Mouse (Mus musculus) kidney, embryonic 16.5 days (tissue): Measurements from ENCODE around the gene Cpn2. TPM values are rescaled to one million over a fixed set of nuclear protein-coding genes. Genes with fewer than 3 reads are reported as not detected.

Experiments
- ATAC-seq: fragments of 200-750 bp; cut with Nextera tagmentation; 2 replicates; pipeline ENCODE4 v1.8.0; 2017; ENCODE audit warnings: moderate TSS enrichment; ENCODE audit not compliant: low FRiP score, low TSS enrichment
- H3K27ac ChIP-seq: fragments of 300-500 bp; sonication (generic); 2 replicates; pipeline ENCODE4 v1.5.1; 2014; ENCODE audit warnings: low read length
- H3K27me3 ChIP-seq: fragments of 300-500 bp; sonication (generic); 2 replicates; pipeline ENCODE4 v1.6.1; 2014; ENCODE audit warnings: low read length, control low read depth, mixed read lengths; ENCODE audit not compliant: insufficient read depth
- H3K36me3 ChIP-seq: fragments of 300-500 bp; sonication (generic); 2 replicates; pipeline ENCODE4 v1.6.1; 2014; ENCODE audit warnings: low read length, control low read depth, mixed read lengths; ENCODE audit not compliant: insufficient read depth
- H3K4me1 ChIP-seq: fragments of 300-500 bp; sonication (generic); 2 replicates; pipeline ENCODE4 v1.6.1; 2014; ENCODE audit warnings: low read length, control low read depth, mixed read lengths; ENCODE audit not compliant: insufficient read depth
- H3K4me2 ChIP-seq: fragments of 300-500 bp; sonication (generic); replicated peaks from 2 replicates; pipeline ENCODE4 v1.6.1; 2014; ENCODE audit warnings: low read depth, low read length
- H3K4me3 ChIP-seq: fragments of 300-500 bp; sonication (generic); 2 replicates; pipeline ENCODE4 v1.5.1; 2014; ENCODE audit warnings: mild to moderate bottlenecking, low read length
- H3K9ac ChIP-seq: fragments of 300-500 bp; sonication (generic); replicated peaks from 2 replicates; pipeline ENCODE4 v1.6.1; 2014; ENCODE audit warnings: low read length
- H3K9me3 ChIP-seq: fragments of 300-500 bp; sonication (generic); 2 replicates; pipeline ENCODE4 v1.6.1; 2016; ENCODE audit warnings: low read length, control low read depth
- WGBS: fragments of 180-500 bp; shearing (Covaris S2); extraction: QIAGEN DNeasy Blood & Tissue Kit; methylation state at CpG from one replicate; pipeline ENCODE4 v1.1.7; 2014; 5-methylcytosine and 5-hydroxymethylcytosine counted together
- polyA plus RNA-seq: library from polyadenylated mRNA; unstranded; fragments of >200 nt; fragmentation: Nextera tagmentation; extraction: Ambion mirVana; gene quantifications from 2 replicates; pipeline ENCODE4 v1.2.1, GENCODE M21; 2015

The Cpn2 gene
- polyA plus RNA-seq, 1 experiment from 2014 or later, result not detected

GRCm38 (mm10) chr16:30263156-30263555 lies 4.1 kb downstream of the Cpn2 start:
- no peak for ATAC-seq
- Histone ChIP-seq H3K4me3 (no peak overlapping the region), H3K27me3 (no peaks in the 10 kb centered on the region), H3K36me3 (no peaks in the 10 kb centered on the region), H3K4me2 (no peak overlapping the region), H3K27ac (no peak overlapping the region), H3K9me3 (no peaks in the 10 kb centered on the region), H3K9ac (no peak overlapping the region), H3K4me1 (no peaks in the 10 kb centered on the region)
- WGBS, result 64% methylated on average over 4 of the region's 4 CpGs

DNA sequence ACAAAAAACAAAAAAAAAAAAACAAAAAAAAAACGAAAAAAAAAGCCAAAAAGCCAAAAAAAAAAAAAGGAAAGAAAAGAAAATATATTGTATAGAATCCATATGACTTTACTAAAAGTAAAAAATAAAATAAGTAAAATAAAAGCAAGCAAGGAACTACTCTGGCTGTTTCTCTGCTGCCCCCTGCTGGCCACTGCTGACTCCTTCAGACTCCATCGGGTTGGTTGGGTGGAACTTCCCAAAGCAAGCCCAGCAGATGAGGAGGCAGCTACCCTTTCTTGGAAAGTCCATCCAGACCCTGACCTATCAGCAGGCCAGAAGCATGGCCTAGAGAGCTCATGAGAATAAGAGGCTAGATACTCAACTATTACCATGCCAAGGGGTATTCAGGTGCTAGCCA lies 4.6 kb downstream of the Cpn2 start:
- no peaks in the 10 kb centered on the region for H3K36me3 ChIP-seq
- no peak for ATAC-seq
- no peaks in the 10 kb centered on the region for H3K4me1 ChIP-seq
- H3K27ac ChIP-seq, result no peak overlapping the region
- H3K4me2 ChIP-seq, result no peak overlapping the region
- no peak overlapping the region for H3K9ac ChIP-seq
- no peak overlapping the region for H3K4me3 ChIP-seq
- H3K27me3 ChIP-seq, result no peaks in the 10 kb centered on the region
- H3K9me3 ChIP-seq, result no peaks in the 10 kb centered on the region
- WGBS, result 0% methylated on average over 2 of the region's 2 CpGs

- Histone ChIP-seq H3K9ac (no peak overlapping the region), H3K4me3 (no peak overlapping the region), H3K36me3 (no peaks in the 10 kb centered on the region), H3K4me1 (no peaks in the 10 kb centered on the region), H3K9me3 (no peaks in the 10 kb centered on the region), H3K27me3 (no peaks in the 10 kb centered on the region), H3K4me2 (no peak overlapping the region), H3K27ac (no peak overlapping the region)
- ATAC-seq, result no peak
- WGBS, result 87% methylated on average over 10 of the region's 10 CpGs
Observed at GRCm38 (mm10) chr16:30262157-30262556, 5.1 kb downstream of the Cpn2 start.

GRCm38 (mm10) chr16:30261341-30261740 lies 6.0 kb downstream of the Cpn2 start:
- WGBS, result 88% methylated on average over 9 of the region's 9 CpGs
- no peak overlapping the region for H3K27ac ChIP-seq
- no peak overlapping the region for H3K4me2 ChIP-seq
- no peaks in the 10 kb centered on the region for H3K36me3 ChIP-seq
- H3K27me3 ChIP-seq, result no peaks in the 10 kb centered on the region
- no peak for ATAC-seq
- no peak overlapping the region for H3K9ac ChIP-seq
- H3K9me3 ChIP-seq, result no peaks in the 10 kb centered on the region
- H3K4me1 ChIP-seq, result no peaks in the 10 kb centered on the region
- H3K4me3 ChIP-seq, result no peak overlapping the region

- H3K4me2 ChIP-seq, result no peak overlapping the region
- H3K36me3 ChIP-seq, result no peaks in the 10 kb centered on the region
- H3K27me3 ChIP-seq, result no peaks in the 10 kb centered on the region
- H3K9me3 ChIP-seq, result no peaks in the 10 kb centered on the region
- no peaks in the 10 kb centered on the region for H3K4me1 ChIP-seq
- no peak for ATAC-seq
- WGBS, result 87% methylated on average over 15 of the region's 15 CpGs
- no peak overlapping the region for H3K4me3 ChIP-seq
- no peak overlapping the region for H3K27ac ChIP-seq
- H3K9ac ChIP-seq, result no peak overlapping the region
Observed at GRCm38 (mm10) chr16:30260012-30260635, 7.2 kb downstream of the Cpn2 start.

DNA sequence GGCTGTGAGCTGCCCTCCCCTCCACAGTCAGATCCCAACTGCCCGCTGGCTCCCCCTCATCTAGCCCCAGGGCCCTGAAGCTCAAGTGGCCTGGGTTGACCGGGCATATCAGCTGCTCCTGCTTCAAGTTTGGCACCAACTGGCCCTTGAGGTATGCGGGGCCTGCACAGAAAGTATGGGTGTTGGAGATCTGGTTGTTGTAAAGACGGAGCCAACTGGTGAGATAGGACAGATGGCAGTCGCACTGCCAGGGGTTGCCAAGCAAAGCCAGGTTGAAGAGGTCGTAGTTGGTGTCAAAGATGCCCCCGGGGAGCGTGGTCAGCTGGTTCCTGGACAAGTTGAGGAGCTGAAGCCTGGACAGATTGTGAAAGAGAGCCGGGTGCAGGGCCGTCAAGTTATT lies 7.9 kb downstream of the Cpn2 start:
- no peak overlapping the region for H3K9ac ChIP-seq
- no peaks in the 10 kb centered on the region for H3K36me3 ChIP-seq
- ATAC-seq, result no peak
- WGBS, result 80% methylated on average over 10 of the region's 10 CpGs
- H3K4me2 ChIP-seq, result no peak overlapping the region
- no peaks in the 10 kb centered on the region for H3K4me1 ChIP-seq
- H3K9me3 ChIP-seq, result no peaks in the 10 kb centered on the region
- no peak overlapping the region for H3K4me3 ChIP-seq
- H3K27me3 ChIP-seq, result no peaks in the 10 kb centered on the region
- no peak overlapping the region for H3K27ac ChIP-seq

DNA sequence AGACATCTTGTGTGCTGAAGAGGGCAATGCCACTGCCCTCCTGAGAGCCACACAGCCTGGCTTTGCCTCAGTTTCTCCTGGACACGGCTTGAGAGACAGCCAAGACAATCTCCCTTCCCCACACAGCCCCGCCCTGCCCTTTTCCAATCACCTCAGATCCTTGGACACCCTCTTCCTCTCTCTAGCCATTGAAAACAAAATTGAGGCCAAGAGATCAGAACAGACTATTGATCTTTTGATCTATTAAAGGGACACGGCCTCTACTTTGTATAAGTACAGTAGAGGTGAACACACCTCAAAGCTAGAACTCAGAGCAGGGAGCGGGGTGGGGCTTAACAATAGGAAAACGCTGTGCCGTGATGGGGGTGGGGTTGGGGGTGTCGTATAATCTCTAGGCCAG lies 8.9 kb downstream of the Cpn2 start:
- H3K9ac ChIP-seq, result no peak overlapping the region
- no peaks in the 10 kb centered on the region for H3K27me3 ChIP-seq
- H3K27ac ChIP-seq, result no peak overlapping the region
- WGBS, result 90% methylated on average over 7 of the region's 7 CpGs
- H3K9me3 ChIP-seq, result no peaks in the 10 kb centered on the region
- no peak for ATAC-seq
- H3K36me3 ChIP-seq, result no peaks in the 10 kb centered on the region
- no peaks in the 10 kb centered on the region for H3K4me1 ChIP-seq
- no peak overlapping the region for H3K4me3 ChIP-seq
- H3K4me2 ChIP-seq, result no peak overlapping the region

DNA sequence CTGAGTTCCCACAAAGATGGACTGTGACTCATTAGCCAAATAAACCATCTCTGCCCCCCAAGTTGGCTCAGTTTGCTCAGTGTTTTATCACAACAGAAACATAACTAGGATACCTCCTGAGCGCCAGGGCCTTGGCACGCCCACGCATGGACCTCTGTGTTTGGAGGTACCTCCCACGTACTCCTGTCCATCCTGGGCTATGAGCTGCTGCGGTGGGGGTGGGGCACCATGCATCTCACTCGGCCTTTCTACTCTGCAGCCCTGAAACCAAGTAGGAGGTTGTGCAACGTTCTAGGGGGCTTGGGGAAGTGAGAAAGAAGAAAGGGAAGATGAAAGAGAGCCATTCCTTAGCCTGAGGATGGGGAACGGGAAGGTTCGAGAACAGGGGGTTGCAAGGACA lies 9.6 kb downstream of the Cpn2 start:
- no peak overlapping the region for H3K27ac ChIP-seq

DNA sequence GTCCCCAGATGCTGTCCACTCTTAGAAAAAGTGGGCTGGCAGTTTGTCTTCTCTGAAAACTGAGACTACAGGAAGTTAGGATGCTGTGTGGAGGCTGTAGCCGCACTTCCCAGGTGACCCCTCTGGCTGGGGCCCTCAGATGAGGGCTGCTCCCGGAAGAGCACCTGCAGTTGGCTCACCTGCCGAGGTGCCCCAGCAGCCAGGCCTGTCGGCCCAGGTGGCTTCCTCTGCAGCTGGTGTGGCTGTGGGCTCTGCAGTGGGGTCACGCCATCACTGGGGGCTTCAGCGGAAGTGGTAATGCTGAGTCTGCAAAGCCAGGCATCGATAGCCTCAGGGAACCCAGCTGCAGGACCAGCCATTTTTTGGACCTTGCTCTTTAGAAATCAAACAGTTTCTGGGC lies 12.2 kb downstream of the Cpn2 start:
- 60% methylated on average over 7 of the region's 7 CpGs for WGBS
- Histone ChIP-seq H3K27me3 (peaks cover 10% of the 10 kb centered on the region), H3K4me2 (no peak overlapping the region), H3K4me3 (no peak overlapping the region), H3K9ac (no peak overlapping the region), H3K27ac (no peak overlapping the region), H3K9me3 (no peaks in the 10 kb centered on the region), H3K4me1 (peaks cover 3% of the 10 kb centered on the region; the same call in 1 of the 2 replicates), H3K36me3 (no peaks in the 10 kb centered on the region)
- ATAC-seq, result no peak

More for the DNA sequence above, 9.6 kb downstream of the Cpn2 start:
- H3K4me2 ChIP-seq, result no peak overlapping the region
- WGBS, result 46% methylated on average over 9 of the region's 9 CpGs
- H3K9me3 ChIP-seq, result no peaks in the 10 kb centered on the region
- no peaks in the 10 kb centered on the region for H3K27me3 ChIP-seq
- H3K36me3 ChIP-seq, result no peaks in the 10 kb centered on the region
- no peaks in the 10 kb centered on the region for H3K4me1 ChIP-seq
- H3K9ac ChIP-seq, result no peak overlapping the region
- no peak for ATAC-seq
- H3K4me3 ChIP-seq, result no peak overlapping the region

- no peaks in the 10 kb centered on the region for H3K9me3 ChIP-seq
- no peak for ATAC-seq
- H3K4me2 ChIP-seq, result no peak overlapping the region
- H3K36me3 ChIP-seq, result no peaks in the 10 kb centered on the region
- WGBS, result 78% methylated on average over 9 of the region's 9 CpGs
- H3K27ac ChIP-seq, result no peak overlapping the region
- no peak overlapping the region for H3K9ac ChIP-seq
- peaks cover 19% of the 10 kb centered on the region for H3K27me3 ChIP-seq
- H3K4me1 ChIP-seq, result peaks cover 3% of the 10 kb centered on the region; the same call in 1 of the 2 replicates
- no peak overlapping the region for H3K4me3 ChIP-seq
Observed at GRCm38 (mm10) chr16:30253900-30254299, 13.4 kb downstream of the Cpn2 start.
